Mouse (Mus musculus) C2C12 (cell line): ENCODE data around the gene Rab8b. TPM values are rescaled to one million over a fixed set of nuclear protein-coding genes. Genes with fewer than 3 reads are reported as not detected.

Experiments used
- H3K27me3 ChIP-seq: one replicate; pipeline ENCODE4 v1.6.1; 2011; ENCODE audit not compliant: control insufficient read depth, insufficient read depth, insufficient read length
- H3K36me3 ChIP-seq: one replicate; pipeline ENCODE4 v1.6.1; 2011; ENCODE audit not compliant: control insufficient read depth, insufficient read depth
- H3K4me3 ChIP-seq: one replicate; pipeline ENCODE4 v1.5.1; 2011; ENCODE audit warnings: mild to moderate bottlenecking, control low read depth; ENCODE audit not compliant: poor library complexity, insufficient read depth, severe bottlenecking
- H3K79me2 ChIP-seq: one replicate; pipeline ENCODE4 v1.6.1; 2011; ENCODE audit not compliant: control insufficient read depth, insufficient read depth
- H3K79me3 ChIP-seq: one replicate; pipeline ENCODE4 v1.6.1; 2011; ENCODE audit warnings: low read depth, control low read depth
- H3ac ChIP-seq: one replicate; pipeline ENCODE3; 2011; ENCODE audit warnings: low read depth; ENCODE audit not compliant: control insufficient read depth, insufficient read length
- CEBPB ChIP-seq: IDR thresholded peaks from one replicate; pipeline ENCODE4 v1.6.1; 2011; ENCODE audit warnings: low read depth, mild to moderate bottlenecking, control low read depth, moderate library complexity
- CTCF ChIP-seq: IDR thresholded peaks from one replicate; pipeline ENCODE4 v1.5.1; 2011; ENCODE audit not compliant: control insufficient read depth, insufficient read depth, insufficient read length
- FOSL1 ChIP-seq: IDR thresholded peaks from one replicate; pipeline ENCODE4 v1.8.0; 2011; ENCODE audit warnings: mild to moderate bottlenecking, low read length; ENCODE audit not compliant: poor library complexity, insufficient read depth, severe bottlenecking
- MAX ChIP-seq: IDR thresholded peaks from one replicate; pipeline ENCODE4 v1.6.1; 2011; ENCODE audit warnings: mild to moderate bottlenecking, control low read depth
- MYOD1 ChIP-seq: IDR thresholded peaks from one replicate; pipeline ENCODE4 v1.6.1; 2011; ENCODE audit warnings: low read depth; ENCODE audit not compliant: control insufficient read depth, insufficient read length
- MYOG ChIP-seq: IDR thresholded peaks from one replicate; pipeline ENCODE4 v1.6.1; 2011; ENCODE audit not compliant: control insufficient read depth, insufficient read length; ENCODE audit errors: extremely low read depth
- USF1 ChIP-seq: IDR thresholded peaks from one replicate; pipeline ENCODE4 v1.6.1; 2011; ENCODE audit warnings: low read depth, mild to moderate bottlenecking, control low read depth, moderate library complexity
- polyA plus RNA-seq: library from polyadenylated mRNA; unstranded; fragments of >200 nt; fragmentation: generic; extraction: Trizol; gene quantifications from one replicate; pipeline ENCODE4 v1.2.1, GENCODE M21; 2012; ENCODE audit warnings: missing spikeins

The Rab8b gene
- polyA plus RNA-seq, 1 experiment = 4.1 TPM

GRCm38 (mm10) chr9:66794629-66795463, 124.6 kb downstream of the Rab8b start:
- H3ac ChIP-seq = peak overlapping the region; percentile 68
- TF ChIP-seq CTCF = no peak
- TF ChIP-seq FOSL1 = no peak
- no peak for TF ChIP-seq MYOD1
- no peak for TF ChIP-seq MAX
- TF ChIP-seq CEBPB = no peak
- TF ChIP-seq USF1 = no peak
- TF ChIP-seq MYOG = no peak
- H3K79me3 ChIP-seq = no peaks in the 10 kb centered on the region
- H3K36me3 ChIP-seq = no peaks in the 10 kb centered on the region
- H3K4me3 ChIP-seq = peak overlapping the region; percentile 47
- no peaks in the 10 kb centered on the region for H3K79me2 ChIP-seq
- no peaks in the 10 kb centered on the region for H3K27me3 ChIP-seq

Other genes starting within 250 kb of the Rab8b start
- 0.06 TPM for gene Car12, start 206.0 kb downstream of the Rab8b start, polyA plus RNA-seq
- 3.2 TPM for gene Aph1b, start 124.2 kb downstream of the Rab8b start, polyA plus RNA-seq
- gene Gm10647, start 122.6 kb downstream of the Rab8b start, polyA plus RNA-seq = not detected
- 0.49 TPM for gene Aph1c, start 85.0 kb downstream of the Rab8b start, polyA plus RNA-seq
- gene Rps27l, start 26.4 kb upstream of the Rab8b start, polyA plus RNA-seq = 1,028 TPM
- 7.5 TPM for gene Lactb, start 55.8 kb upstream of the Rab8b start, polyA plus RNA-seq
- 1,080 TPM for gene Tpm1, start 129.7 kb upstream of the Rab8b start, polyA plus RNA-seq